Mouse (Mus musculus) adrenal gland, adult (tissue): ENCODE data around the gene Sult1e1.

Experiments
- DNase-seq, 2 experiments: peaks; one replicate each; pipeline ENCODE4 v3.0.0; 2022 to 2023; ENCODE audit warnings: low spot score in 1 of 2; ENCODE audit not compliant: inconsistent age in 2 of 2

Gene Sult1e1

GRCm38 (mm10) chr5:87591494-87591893 lies at the start of gene Sult1e1:
Gene Sult1e1, minus strand, starts transcription at chr5:87591594.
- no peak for DNase-seq

- peak in 1 of 2 experiments; percentile 64 for DNase-seq
Measured at GRCm38 (mm10) chr5:87622681-87623080, 31.3 kb upstream of the Sult1e1 start.

- DNase-seq: no peak
Measured at GRCm38 (mm10) chr5:87615128-87615390, 23.7 kb upstream of the Sult1e1 start.

- DNase-seq: no peak
Measured at GRCm38 (mm10) chr5:87614364-87615127, 23.2 kb upstream of the Sult1e1 start.

GRCm38 (mm10) chr5:87601018-87601417 lies 9.6 kb upstream of the Sult1e1 start:
- peak; percentile 87 to 95 for DNase-seq

GRCm38 (mm10) chr5:87597891-87598290 lies 6.5 kb upstream of the Sult1e1 start:
- peak in 1 of 2 experiments; percentile 71 for DNase-seq

GRCm38 (mm10) chr5:87589916-87590315 lies 1.5 kb downstream of the Sult1e1 start:
- peak in 1 of 2 experiments; percentile 67 for DNase-seq

GRCm38 (mm10) chr5:87580389-87580788 lies 11.0 kb downstream of the Sult1e1 start:
- DNase-seq: no peak

- no peak for DNase-seq
Measured at GRCm38 (mm10) chr5:87574174-87574573, 17.2 kb downstream of the Sult1e1 start.

GRCm38 (mm10) chr5:87573490-87573889 lies 17.9 kb downstream of the Sult1e1 start:
- DNase-seq: peak in 1 of 2 experiments; percentile 16

- DNase-seq: peak in 1 of 2 experiments; percentile 17
Measured at GRCm38 (mm10) chr5:87572781-87573180, 18.6 kb downstream of the Sult1e1 start.

GRCm38 (mm10) chr5:87568845-87569244 lies 22.5 kb downstream of the Sult1e1 start, which contains the start of gene Sult1d1:
Gene Sult1d1, minus strand, starts transcription at chr5:87569027.
- no peak for DNase-seq

- no peak for DNase-seq
Measured at GRCm38 (mm10) chr5:87567306-87567705, 24.1 kb downstream of the Sult1e1 start.

- DNase-seq: no peak
Measured at GRCm38 (mm10) chr5:87562966-87563365, 28.4 kb downstream of the Sult1e1 start.

- DNase-seq: no peak
Measured at GRCm38 (mm10) chr5:87562526-87562925, 28.9 kb downstream of the Sult1e1 start.

GRCm38 (mm10) chr5:87560145-87560544 lies 31.2 kb downstream of the Sult1e1 start:
- DNase-seq: peak in 1 of 2 experiments; percentile 56

GRCm38 (mm10) chr5:87550935-87551334 lies 40.5 kb downstream of the Sult1e1 start:
- DNase-seq: peak in 1 of 2 experiments; percentile 33

GRCm38 (mm10) chr5:87538111-87538510 lies 53.3 kb downstream of the Sult1e1 start, which contains the start of gene Sult1b1:
Gene Sult1b1, minus strand, starts transcription at chr5:87538195.
- DNase-seq: peak in 1 of 2 experiments; percentile 10

- peak in 1 of 2 experiments; percentile 9 for DNase-seq
Measured at GRCm38 (mm10) chr5:87535994-87536644, 55.3 kb downstream of the Sult1e1 start.

- peak in 1 of 2 experiments; percentile 6 for DNase-seq
Measured at GRCm38 (mm10) chr5:87532288-87532687, 59.1 kb downstream of the Sult1e1 start.
